Mouse (Mus musculus) heart, adult 2 months (tissue): ENCODE measurements around the gene Mlf2.
A peak's percentile ranks its signal among the peaks of the same experiment; 100 is the strongest.

ENCODE experiments used
- CTCF ChIP-seq: fragments of 200-600 bp; IDR thresholded peaks from 2 replicates; pipeline ENCODE4 v1.8.1; 2022; ENCODE audit warnings: antibody characterized with exemption, mild to moderate bottlenecking, moderate library complexity
- EP300 ChIP-seq: fragments of 200-500 bp; IDR thresholded peaks from 2 replicates; pipeline ENCODE4 v1.6.1; 2011; ENCODE audit warnings: low read depth, low read length, control low read depth; ENCODE audit not compliant: insufficient read depth
- POLR2A ChIP-seq: fragments of 200-500 bp; IDR thresholded peaks from 2 replicates; pipeline ENCODE4 v1.6.1; 2011; ENCODE audit warnings: mild to moderate bottlenecking, low read depth, low read length, control low read depth; ENCODE audit not compliant: insufficient read depth

DNA sequence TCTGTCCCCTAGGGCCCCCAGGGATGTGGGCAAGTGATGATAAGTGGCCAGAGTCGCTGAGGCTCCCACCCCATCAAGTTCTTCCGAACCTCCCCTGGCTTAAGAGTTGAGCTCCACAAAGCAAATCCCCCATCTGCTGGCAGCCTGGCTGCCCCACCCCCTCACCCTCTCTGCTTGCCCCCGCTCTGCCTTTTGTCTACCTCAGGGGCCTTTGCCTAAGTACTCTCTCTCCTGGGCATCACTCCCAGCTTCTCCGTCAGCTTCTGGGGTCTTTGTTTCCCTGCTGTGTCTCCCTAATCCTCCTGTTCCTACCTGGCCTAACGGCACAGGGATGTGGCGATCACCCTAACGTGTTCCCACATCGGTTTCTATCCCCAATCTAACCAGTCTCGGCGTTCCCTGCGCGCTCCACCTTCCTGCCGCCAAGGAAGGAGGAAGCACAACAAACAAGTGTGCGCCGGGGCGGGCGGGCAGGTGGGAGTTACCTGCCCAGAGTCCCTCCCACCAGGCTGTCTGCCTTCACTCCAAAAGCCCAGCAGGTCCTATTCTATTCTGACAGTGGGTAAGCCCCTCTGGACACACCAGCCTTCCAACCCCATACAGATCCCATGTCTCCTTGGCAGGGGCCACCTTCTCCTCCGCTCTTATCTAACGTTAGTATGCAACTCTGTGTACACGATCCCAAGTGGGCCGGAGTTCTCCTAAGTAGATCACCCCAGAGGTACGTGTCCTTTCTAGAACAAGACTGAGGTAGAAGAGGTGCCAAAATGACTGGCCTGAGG is 15.8 kb upstream of the Mlf2 start:
- TF ChIP-seq CTCF (no peak), POLR2A (0 out of 2 replicates have a peak, but pooled peaks have one; percentile 15), EP300 (no peak)
